Mouse (Mus musculus): ENCODE results near the gene Rdh7. TPM values are rescaled to one million over a fixed set of nuclear protein-coding genes. Genes with fewer than 3 reads are reported as not detected.
"Not testable (repeated sequence)": the region's sequence is repeated elsewhere in the genome, so short reads cannot be mapped to it uniquely, and the experiment has no call there.

Rdh7 gene
- polyA plus RNA-seq, 1 experiment, result 4.1 TPM

DNA sequence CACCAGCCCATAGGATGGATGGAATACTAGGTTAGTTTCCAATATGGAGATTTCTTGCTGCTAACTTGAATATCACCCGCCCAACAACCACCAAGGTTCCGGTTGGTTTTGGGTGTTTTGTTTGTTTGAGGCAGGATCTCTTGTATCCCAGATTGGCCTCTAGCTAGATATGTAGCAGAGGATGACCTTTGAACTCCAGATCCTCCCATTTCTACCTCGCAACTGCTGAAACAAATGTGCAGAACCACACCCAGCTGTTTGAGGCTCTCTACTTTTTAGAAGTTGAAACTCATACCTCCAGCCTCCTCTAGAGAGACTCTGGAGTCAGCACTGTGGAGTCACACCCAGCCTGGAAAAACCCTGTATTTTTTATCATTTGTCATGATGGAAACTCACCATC is 8.9 kb upstream of the Rdh7 start:
- DNase-seq (ENCODE audit: low read depth, low spot score), result no peak
- WGBS, result 28% methylated on average over 3 of the region's 3 CpGs

DNA sequence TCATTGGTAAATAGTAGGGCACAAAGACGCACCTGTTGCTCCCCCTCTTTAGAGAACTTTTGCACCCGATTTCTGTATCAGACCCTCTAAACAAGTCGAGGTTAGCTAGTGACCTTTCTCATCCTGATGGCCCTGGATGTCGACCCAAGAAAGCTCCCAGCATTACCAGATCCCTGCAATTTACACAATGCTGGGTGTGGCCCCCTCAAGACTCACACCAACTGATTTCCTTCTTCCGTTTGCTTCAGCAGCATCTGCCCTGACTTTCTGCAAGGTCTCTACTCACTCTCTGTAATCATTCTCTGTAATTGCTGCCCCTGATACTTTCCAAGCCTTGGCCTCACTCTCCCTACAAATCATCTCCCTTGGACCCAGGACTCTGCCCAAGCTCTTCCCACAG is 8.1 kb upstream of the Rdh7 start:
- no peak for DNase-seq (ENCODE audit: low read depth, low spot score)
- 23% methylated on average over 5 of the region's 5 CpGs for WGBS

DNA sequence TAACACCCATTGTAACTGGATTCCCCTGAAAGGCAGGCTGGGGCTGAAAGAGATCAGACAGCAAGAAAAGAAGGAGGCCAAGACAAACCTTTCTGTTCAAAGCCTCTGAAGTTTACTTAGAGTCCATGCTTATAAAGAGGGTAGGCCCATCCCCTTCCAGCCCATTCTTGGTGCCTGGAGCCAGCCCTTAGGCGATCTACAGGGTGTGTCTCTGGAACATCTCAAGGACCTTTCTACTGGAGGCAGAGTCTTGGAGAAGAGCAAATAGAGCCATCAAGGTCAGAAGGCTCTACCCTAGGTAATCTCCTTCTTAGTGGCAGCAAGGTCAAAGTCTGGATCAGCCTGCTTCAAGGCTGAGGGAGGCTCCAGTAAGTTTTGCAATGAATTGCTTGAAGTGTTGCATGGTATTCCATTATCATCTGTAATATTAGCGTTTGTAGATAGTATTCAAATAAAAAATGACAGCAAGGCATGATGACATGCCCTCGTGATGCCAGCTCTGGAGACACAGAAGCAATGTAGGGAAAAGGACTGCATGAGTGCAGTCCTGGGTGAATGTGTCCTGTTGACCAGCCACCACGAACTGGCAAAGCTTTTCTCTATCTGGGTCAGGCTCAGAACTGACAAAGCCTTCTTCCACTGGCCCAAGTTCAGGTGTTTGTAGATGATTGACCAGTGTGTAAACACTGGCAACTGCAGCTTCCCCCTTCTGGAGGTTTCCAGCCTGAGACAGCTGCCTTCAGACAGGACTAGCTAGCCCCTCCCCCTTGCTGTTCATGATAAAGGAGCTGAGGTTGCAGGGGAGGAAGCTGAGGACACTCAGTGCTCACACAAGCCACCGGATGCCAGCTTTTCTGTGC is 4.8 kb upstream of the Rdh7 start:
- DNase-seq (ENCODE audit: low read depth, low spot score), result not testable (repeated sequence)
- WGBS, result 19% methylated on average over 5 of the region's 5 CpGs

DNA sequence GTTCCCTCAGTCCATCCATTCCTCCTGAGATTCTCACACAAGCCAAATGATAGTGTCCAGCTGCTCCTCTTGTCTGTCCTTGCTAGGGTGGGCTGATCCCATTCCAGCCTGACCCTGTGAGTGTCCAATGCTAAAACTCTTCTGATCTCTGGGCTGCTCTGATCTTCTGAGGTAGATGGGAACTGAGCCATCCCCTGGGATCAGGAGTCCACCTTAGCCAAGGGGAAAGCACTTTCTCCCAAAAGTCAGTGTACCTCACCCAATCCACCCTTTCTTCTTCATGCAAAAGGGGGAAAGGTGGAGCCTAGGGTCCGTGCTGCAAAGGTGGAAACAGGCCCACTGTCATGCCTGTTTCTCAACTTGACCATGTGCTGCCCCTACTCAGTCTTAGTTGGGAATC is 2.9 kb upstream of the Rdh7 start:
- DNase-seq (ENCODE audit: low read depth, low spot score), result no peak
- WGBS, result 86% methylated on average over 1 of the region's 1 CpGs

DNA sequence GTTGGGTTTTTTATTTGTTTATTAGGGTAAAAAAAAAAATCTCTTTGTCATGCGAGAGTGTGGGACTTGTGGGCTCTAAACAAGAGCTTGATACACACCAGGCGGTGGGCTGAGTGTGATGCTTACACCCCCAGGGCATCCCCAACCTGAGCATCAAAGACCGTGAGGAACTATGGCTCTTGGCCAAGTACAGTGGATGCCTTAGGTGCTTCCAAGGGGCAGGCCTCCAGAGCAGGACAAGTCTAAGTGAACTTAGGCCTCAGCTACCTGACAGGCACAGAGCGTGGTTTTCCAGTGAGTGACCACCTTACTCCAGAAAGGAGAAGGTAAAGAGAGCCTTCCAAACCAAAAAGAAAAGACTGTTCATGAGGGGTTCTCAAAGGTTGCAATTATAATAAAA is 1.6 kb downstream of the Rdh7 start:
- 66% methylated on average over 4 of the region's 4 CpGs for WGBS
- no peak for DNase-seq (ENCODE audit: low read depth, low spot score)

DNA sequence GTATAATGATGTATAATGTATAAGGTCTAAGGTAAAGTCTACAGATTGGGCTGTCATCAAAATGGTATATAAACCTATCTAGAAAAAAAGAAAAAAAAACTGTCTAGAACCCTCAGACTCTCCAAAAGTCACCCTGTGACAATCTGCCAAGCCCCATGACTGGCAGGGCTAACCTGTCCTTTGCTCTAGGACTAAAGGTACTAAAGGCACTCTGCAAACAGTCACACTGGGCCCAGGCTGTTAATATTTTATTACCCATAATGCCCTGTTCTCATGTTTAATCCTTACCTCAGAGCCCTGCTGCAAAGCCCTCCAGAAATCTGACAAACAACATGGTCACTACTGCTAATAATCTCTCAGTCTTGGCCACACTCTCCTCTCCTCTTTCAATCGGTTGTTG is 2.1 kb downstream of the Rdh7 start:
- DNase-seq (ENCODE audit: low read depth, low spot score), result no peak
- 47% methylated on average over 1 of the region's 1 CpGs for WGBS

DNA sequence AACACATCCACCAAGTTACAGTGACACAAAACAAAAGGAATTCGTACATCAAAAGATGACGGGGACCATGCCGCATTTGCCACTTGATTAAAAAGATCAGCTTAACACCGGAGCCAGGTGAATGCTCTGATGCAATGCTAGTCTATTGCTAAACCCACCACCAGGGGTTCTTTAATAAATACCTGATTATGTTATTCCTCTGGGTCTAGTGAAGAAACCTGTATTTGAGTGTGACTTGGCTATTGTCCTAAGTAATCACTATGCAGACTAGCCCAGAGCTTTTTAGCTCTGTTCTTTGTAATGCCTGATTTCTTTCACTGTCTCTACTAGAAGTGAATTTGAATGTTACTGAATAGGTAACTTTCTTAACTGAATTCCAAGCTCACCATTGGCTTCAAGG is 7.6 kb downstream of the Rdh7 start:
- WGBS, result 95% methylated on average over 4 of the region's 4 CpGs
- DNase-seq (ENCODE audit: low read depth, low spot score), result no peak

DNA sequence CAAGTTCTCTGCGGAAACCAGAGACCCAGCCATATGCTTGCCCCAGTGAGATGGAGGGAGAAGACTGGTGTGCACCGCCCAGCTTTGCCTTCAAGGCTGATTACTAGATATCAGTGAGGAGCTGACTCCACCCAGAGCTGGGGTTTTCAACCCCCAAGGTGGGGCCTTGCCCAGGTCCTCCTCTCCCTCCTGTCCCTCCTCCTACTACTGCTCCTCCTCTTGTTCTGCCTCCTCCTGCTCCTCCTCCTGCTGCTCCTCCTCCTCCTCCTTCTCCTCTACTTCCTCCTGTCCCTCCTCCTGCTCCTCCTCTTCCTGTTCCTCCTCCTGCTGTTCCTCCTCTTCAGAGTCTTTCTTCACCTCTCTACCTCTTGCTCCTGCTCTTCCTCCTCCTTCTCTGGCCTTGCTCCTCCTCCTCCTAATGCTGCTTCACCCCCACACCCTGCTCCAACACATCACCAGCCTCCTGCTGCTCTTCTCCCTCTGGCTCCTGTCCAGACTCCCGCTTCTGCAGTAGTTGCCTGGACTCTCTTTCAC is 9.4 kb downstream of the Rdh7 start:
- 25% methylated on average over 3 of the region's 3 CpGs for WGBS
- no peak for DNase-seq (ENCODE audit: low read depth, low spot score)

DNA sequence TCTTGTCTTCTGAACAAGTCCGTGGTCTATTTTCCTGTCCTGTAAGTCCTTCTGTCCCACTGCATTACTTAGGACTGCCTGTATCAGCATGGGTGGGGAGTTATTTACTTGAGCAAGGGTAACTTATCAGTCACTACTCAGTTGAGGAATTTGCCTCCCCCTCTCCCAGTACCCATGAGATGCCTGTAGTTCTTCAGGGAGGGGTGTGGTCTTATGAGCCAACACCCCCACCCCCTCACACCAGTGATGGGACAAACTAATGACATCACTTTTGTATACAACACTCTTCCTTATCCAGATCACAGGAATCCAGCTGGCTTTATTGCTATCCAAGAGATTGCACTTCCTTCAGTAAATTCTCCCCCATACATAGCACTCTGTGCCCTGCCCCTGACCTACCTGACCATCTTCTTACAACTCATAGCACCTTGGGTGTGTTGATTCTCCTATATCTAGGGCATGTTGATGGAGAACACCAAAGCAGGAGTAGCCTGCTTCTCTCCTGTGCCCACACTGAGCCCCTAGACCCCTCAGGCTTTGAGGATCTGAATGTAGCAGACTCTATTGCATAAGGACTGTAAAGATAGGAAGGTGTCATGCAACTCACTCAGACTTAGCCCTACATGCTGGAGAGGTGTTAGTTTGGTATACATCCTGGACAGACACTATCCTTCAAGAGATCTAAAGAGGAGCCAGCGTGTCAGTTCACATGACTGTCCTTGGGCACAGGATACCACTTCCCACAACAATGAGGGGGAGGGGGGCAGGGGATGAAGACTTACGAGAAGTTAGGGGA is 10.2 kb downstream of the Rdh7 start:
- 24% methylated on average over 3 of the region's 3 CpGs for WGBS
- DNase-seq (ENCODE audit: low read depth, low spot score), result no peak

DNA sequence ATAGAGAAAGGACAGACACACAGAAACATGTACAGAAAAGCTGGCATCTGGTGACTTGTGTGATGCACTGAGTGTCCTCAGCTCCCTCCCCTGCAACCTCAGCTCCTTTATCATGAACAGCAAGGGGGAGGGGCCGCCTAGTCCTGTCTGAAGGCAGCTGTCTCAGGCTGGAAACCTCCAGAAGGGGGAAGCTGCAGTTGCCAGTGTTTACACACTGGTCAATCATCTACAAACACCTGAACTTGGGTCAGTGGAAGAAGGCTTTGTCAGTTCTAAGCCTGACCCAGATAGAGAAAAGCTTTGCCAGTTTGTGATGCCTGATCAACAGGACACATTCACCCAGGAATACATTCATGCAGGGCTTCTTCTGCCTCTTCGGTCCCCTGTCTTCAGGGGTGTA is 10.9 kb downstream of the Rdh7 start:
- no peak for DNase-seq (ENCODE audit: low read depth, low spot score)
- 15% methylated on average over 2 of the region's 2 CpGs for WGBS

DNA sequence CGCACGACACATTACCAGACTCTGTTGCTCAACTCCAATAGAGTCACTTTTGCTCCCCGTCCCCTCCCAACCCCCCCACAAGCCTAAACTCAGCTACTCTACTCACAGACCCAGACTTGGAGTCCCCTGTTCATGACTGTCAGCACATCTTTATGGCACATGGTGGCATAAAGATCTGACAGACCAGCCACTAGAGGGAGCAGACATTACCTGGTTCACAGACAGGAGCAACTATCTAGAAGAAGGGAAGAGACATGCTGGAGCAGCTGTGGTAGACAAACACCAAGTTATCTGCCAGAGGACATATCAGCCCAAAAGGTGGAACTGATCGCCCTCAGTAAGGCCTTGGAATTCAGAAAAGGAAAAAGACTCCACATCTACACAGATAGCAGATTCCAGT is 16.1 kb downstream of the Rdh7 start:
- peak; percentile 39 for DNase-seq (ENCODE audit: low read depth, low spot score)
- 74% methylated on average over 4 of the region's 4 CpGs for WGBS

DNA sequence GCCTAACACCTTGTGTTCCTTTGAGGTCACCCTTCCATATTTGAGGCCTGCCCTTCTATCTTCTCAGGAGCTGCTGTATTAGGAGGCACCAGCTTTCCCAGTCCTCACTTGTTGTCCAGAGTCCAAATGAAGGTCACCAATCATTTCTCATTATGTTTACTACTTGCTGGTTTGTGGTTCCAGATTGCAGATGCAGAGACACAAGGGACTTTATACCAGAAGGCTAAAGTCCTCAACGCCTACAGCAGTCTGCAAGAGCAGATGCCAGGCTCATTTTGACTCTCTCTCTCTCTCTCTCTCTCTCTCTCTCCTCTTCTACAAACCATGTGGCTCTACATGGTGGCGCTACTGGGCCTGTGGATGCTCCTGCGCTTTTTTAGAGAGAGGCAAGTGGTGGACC is 22.4 kb downstream of the Rdh7 start, which contains the start of gene Rdh16f2:
TSS of gene Rdh16f2 (plus strand) at position 243 of the 400 bp plus-strand sequence.
- DNase-seq (ENCODE audit: low read depth, low spot score), result no peak
- 84% methylated on average over 3 of the region's 3 CpGs for WGBS

DNA sequence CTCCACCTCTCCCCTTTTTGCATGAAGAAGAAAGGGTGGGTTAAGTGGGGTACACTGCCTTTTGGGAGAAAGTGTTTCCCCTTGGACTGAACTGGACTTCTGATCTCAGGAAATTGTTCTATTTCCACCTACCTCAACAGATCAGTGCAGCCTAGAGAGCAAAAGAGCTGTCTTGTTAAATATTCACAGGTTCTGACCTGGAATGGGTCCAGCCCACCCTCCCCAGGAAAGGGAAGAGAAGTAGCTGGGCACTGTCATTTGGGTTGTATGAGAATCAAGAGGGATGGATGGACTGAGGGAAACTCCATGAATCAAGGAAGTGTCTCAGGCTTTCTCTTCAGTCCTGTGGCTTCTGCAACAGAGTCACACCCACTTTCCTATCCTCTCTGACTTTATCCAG is 23.7 kb downstream of the Rdh7 start:
- no peak for DNase-seq (ENCODE audit: low read depth, low spot score)

DNA sequence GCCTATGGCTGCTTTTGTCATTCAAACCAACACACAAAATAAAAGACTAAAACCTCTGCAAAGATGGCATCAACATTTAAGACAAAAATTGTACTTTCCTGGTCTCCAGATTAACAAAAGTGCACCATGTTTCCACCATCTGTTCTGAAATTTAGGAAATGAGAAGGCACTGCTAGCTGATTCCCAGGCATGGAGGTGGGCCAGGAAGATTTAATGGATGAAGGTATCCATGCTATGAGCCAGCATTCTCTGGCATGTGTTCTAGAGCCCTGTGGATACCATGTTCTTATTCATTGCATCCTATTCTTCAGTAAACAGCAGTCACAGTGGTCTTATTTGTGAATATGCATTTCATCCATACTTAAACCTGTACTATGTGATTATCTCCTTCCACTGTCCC is 32.2 kb downstream of the Rdh7 start:
- DNase-seq (ENCODE audit: low read depth, low spot score), result no peak

DNA sequence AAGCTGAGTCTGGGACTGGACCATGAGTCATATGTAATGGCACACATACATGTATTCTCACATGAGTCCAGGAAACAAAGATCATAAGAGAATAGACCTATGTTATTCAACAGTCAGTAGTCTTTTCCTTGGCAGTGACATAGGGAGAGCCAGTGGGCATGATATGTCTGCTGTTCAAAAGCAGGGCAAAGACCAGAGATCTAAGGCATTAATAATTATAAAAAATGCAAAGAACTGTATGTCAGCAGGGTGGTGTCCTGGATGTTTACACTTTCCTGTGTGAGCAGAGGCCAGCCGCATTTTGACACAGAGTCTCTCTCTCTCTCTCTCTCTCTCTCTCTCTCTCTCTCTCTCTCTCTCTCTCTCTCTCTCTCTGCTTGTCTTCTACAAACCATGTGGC is 39.0 kb downstream of the Rdh7 start, which contains the start of gene Rdh19:
TSS of gene Rdh19 (plus strand) at position 301 of the 400 bp plus-strand sequence.
- WGBS, result 43% methylated on average over 1 of the region's 1 CpGs
- no peak for DNase-seq (ENCODE audit: low read depth, low spot score)

DNA sequence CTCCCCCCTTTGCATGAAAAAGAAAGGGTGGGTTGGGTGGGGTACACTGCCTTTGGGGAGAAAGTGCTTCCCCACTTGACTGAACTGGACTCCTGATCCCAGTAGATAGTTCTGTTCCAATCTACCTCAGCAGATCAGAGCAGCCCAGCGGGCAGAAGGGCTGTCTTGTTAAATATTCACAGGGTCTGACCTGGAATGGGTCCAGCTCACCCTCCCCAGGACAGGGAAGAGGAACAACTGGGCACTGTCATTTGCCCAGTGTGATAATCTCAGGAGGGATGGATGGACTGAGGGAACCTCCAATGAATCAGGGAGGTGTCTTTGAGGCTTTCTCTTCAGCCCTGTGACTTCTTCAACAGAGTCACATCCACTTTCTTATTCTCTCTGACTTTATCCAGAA is 40.5 kb downstream of the Rdh7 start:
- WGBS, result 46% methylated on average over 1 of the region's 1 CpGs
- DNase-seq (ENCODE audit: low read depth, low spot score), result no peak

DNA sequence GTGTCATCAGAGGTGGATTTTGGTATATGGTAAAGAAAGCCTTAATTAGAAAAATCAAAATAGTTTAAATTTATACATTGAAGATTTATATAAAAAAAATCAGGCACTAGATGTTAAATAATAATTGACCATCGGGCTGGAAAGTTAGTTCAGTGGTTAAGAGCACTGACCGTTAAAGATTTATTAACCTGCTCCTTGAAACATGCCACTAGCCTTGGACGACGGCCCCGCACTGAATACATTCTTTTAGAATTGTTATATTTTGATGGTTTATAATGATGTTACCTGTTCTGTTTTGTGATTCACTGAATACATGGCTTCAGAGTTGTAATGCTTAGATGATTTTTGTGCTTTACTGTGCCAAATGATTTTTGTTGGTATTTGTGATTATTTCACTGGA is 42.7 kb downstream of the Rdh7 start:
- 92% methylated on average over 5 of the region's 5 CpGs for WGBS
- DNase-seq (ENCODE audit: low read depth, low spot score), result not testable (repeated sequence)

DNA sequence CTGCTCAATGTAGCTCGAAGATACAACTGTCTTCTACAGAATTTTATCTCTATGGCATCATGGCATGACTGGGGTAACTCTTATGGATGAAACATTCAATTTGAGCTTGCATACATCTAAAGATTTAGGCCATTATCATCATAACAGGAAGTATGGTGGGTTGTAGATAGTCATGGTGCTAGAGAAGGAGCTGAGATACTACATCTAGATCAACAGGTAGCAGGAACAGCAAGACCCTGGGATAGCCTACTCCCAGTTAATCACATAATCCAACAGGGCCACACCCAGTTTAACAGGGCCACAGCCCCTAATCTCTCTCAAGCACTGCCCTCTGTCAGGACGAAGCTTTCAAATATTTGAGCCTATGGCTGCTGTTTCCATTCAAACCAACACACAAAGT is 47.8 kb downstream of the Rdh7 start:
- DNase-seq (ENCODE audit: low read depth, low spot score), result no peak
- 85% methylated on average over 2 of the region's 2 CpGs for WGBS

DNA sequence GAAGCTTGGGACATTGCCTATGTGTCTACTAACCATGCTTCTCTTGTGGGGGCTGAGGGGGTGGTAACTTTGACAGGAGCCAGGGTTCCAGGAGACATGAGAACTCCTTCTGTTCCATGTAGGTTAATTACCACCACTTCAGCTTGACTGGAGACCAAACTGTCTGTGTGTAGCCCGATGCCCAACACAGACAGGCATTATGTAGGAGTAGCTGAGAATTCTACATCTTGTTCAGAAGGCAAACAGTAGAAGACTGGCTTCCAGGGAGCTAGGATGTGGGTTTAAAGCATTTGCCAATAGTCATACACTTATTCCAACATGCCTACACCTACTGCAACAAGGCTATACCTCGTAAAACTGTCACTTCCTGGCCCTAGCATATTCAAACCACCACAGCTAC is 50.1 kb downstream of the Rdh7 start:
- 88% methylated on average over 2 of the region's 2 CpGs for WGBS
- DNase-seq (ENCODE audit: low read depth, low spot score), result no peak

DNA sequence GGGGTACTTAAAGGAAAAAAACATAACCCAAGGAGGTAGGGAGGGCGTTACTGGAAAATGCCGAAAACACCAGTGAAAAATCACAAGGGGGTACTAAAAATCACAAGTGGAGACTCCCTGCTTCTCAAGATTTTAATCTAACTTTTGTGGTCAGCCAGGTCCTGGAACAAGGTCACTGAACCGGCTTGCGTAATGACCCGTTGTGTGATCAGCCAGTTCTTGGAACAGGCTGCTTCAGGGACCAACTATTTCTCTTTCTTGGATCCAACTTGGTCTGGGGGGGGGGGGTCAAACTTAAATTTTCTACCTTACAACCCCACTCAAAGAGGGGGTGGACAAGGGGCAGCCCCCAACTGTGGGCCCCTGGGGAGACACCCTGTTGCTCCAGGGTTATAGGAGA is 50.8 kb downstream of the Rdh7 start:
- WGBS, result 89% methylated on average over 5 of the region's 5 CpGs

DNA sequence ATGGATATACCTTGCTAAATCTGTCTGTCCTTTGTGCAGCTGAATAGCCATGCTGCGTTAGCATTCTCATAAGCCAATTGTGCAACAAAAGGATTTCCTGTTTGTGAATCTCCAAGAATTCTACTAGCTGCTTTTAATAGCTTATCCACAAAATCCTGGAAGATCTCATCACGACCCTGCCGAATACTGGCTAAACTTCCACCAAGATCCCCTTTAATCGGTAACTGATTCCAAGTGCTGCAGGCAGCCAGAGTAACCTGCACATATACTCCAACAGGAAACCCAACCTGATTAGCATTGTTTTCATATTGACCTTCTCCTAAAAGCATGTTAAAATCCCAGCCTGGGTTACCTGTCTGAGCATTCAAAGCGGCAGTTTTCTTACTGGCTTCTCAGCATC is 53.3 kb downstream of the Rdh7 start:
- DNase-seq (ENCODE audit: low read depth, low spot score), result no peak
- 58% methylated on average over 5 of the region's 5 CpGs for WGBS

More for the DNA sequence above, 50.8 kb downstream of the Rdh7 start:
- DNase-seq (ENCODE audit: low read depth, low spot score), result not testable (repeated sequence)
